In the genomic region with DNA sequence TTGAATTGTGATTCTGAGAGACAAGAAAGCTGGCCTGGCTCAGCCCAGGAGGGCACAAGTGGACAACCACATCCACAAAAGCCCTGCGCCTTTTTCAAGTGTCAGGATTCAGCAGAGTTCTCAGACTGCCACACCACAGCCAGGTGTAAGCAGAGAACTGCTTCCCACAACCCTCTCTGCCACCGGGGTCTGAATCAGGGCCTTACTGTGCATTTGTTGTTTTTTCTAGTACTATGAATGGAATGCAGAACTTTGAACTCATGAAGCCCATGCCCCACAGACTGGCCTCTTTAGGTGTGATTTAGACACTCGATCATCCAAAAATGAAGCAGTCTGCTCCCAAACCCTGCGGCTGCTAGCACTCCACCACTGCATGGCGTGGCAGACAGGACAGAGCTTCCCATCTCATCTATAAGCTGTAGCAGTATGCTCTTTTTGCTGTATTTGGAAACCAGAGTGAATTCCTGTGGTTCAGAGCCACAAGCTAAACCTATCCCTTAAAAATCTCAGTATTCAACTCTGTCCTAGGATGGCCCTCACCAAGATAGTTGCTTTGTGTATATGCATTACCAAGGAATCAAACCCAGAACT, we compare ENCODE assay signal across 20 mouse cellular contexts. TPM values are rescaled to one million over a fixed set of nuclear protein-coding genes. Genes with fewer than 3 reads are reported as not detected.
A peak's percentile ranks its signal among the peaks of the same experiment; 100 is the strongest.
DNase-seq lines count a peak whose midpoint lies in the region; ATAC-seq and TF ChIP-seq lines count a peak whose summit lies in the region.
"Had no signal": no experiment of that assay in that cellular context is flagged by ENCODE, and none has a peak within 500 bp of the region (broad histone marks: within the 10 kb centered on the region; RNA-seq: fewer than 3 reads in every experiment).

No protein-coding gene starts in this region.

- no peak overlapping the region for H3K9ac ChIP-seq in heart, embryonic 11.5 days (ENCODE audit: low read depth, low read length)
- no peak overlapping the region for H3K9ac ChIP-seq in liver, embryonic 12.5 days
- no peak overlapping the region for H3K9ac ChIP-seq in hindbrain, postnatal 0 days (replicated peaks; ENCODE audit: low read length)
- H3K9ac ChIP-seq: limb, embryonic 15.5 days had no signal

- H3K9me3 ChIP-seq in heart, embryonic 11.5 days (replicated peaks; ENCODE audit: control insufficient read depth, low read length): no peaks in the 10 kb centered on the region
- H3K9me3 ChIP-seq in liver, embryonic 12.5 days (replicated peaks): no peaks in the 10 kb centered on the region
- no peaks in the 10 kb centered on the region for H3K9me3 ChIP-seq in hindbrain, postnatal 0 days (ENCODE audit: low read length)
- no peaks in the 10 kb centered on the region for H3K9me3 ChIP-seq in forebrain, embryonic 10.5 days
- H3K9me3 ChIP-seq: limb, embryonic 15.5 days; midbrain, embryonic 10.5 days had no signal

- no peak for ATAC-seq in heart, embryonic 11.5 days (replicated peaks; ENCODE audit: insufficient number of reproducible peaks, low FRiP score, low TSS enrichment)
- ATAC-seq in liver, embryonic 12.5 days: no peak
- no peak for ATAC-seq in hindbrain, postnatal 0 days
- ATAC-seq: forebrain, embryonic 16.5 days had no signal

- no peak overlapping the region for H3K4me2 ChIP-seq in heart, embryonic 11.5 days
- H3K4me2 ChIP-seq in liver, embryonic 12.5 days: no peak overlapping the region
- no peak overlapping the region for H3K4me2 ChIP-seq in hindbrain, postnatal 0 days (ENCODE audit: low read depth, low read length)
- H3K4me2 ChIP-seq: limb, embryonic 15.5 days had no signal

- H3K27me3 ChIP-seq in heart, embryonic 11.5 days (ENCODE audit: control insufficient read depth, insufficient read depth, low read length): 0 out of 2 replicates have a peak, but pooled peaks cover 3% of the 10 kb centered on the region
- H3K27me3 ChIP-seq in liver, embryonic 12.5 days (replicated peaks): peaks cover 8% of the 10 kb centered on the region
- no peaks in the 10 kb centered on the region for H3K27me3 ChIP-seq in hindbrain, postnatal 0 days (ENCODE audit: insufficient read depth, low read length)
- peaks cover 8% of the 10 kb centered on the region for H3K27me3 ChIP-seq in forebrain, embryonic 10.5 days (ENCODE audit: poor library complexity, severe bottlenecking)
- H3K27me3 ChIP-seq: limb, embryonic 15.5 days had no signal

- WGBS in heart, embryonic 11.5 days (ENCODE audit: insufficient replicate concordance): 74% methylated on average over 5 of the region's 5 CpGs
- WGBS in liver, embryonic 12.5 days (ENCODE audit: insufficient replicate concordance): 69% methylated on average over 5 of the region's 5 CpGs
- WGBS in hindbrain, postnatal 0 days: 89% methylated on average over 5 of the region's 5 CpGs
- WGBS in forebrain, embryonic 10.5 days: 89% methylated on average over 5 of the region's 5 CpGs

- H3K4me3 ChIP-seq in heart, embryonic 11.5 days (ENCODE audit: low read depth, low read length): no peak overlapping the region
- no peak overlapping the region for H3K4me3 ChIP-seq in liver, embryonic 12.5 days
- H3K4me3 ChIP-seq in hindbrain, postnatal 0 days (ENCODE audit: low read length): no peak overlapping the region
- H3K4me3 ChIP-seq in forebrain, embryonic 10.5 days: no peak overlapping the region
- H3K4me3 ChIP-seq: erythroblast, embryonic 14.5 days; heart, adult 2 months; limb, embryonic 15.5 days; midbrain, embryonic 10.5 days had no signal

- H3K27ac ChIP-seq in heart, embryonic 11.5 days (ENCODE audit: low read depth, low read length): 0 out of 2 replicates have a peak overlapping the region, but pooled peaks have one; percentile 10
- peak overlapping the region; percentile 32; the same call in 1 of the 2 replicates for H3K27ac ChIP-seq in liver, embryonic 12.5 days
- H3K27ac ChIP-seq in hindbrain, postnatal 0 days: no peak overlapping the region
- H3K27ac ChIP-seq in forebrain, embryonic 10.5 days: no peak overlapping the region
- H3K27ac ChIP-seq: heart, adult 2 months; limb, embryonic 15.5 days; midbrain, embryonic 10.5 days had no signal

- no peak for DNase-seq in heart, postnatal 4 days
- DNase-seq in NIH3T3 (ENCODE audit: low read depth): peak; percentile 28
- DNase-seq in kidney, adult 9 months: peak; percentile 57
- no peak for DNase-seq in B cell, adult 2 months
- DNase-seq in hindbrain, postnatal 0 days (ENCODE audit: low spot score): no peak
- DNase-seq in forebrain, embryonic 10.5 days (ENCODE audit: extremely low spot score, low spot score): no peak
- DNase-seq: cerebellum, adult 2 months; gastrocnemius, postnatal 10 days; heart, adult 2 months; lung, postnatal 10 days; thymus, postnatal 25 days had no signal

- H3K4me1 ChIP-seq in heart, embryonic 11.5 days (ENCODE audit: control insufficient read depth, insufficient read depth, low read length): peaks cover 10% of the 10 kb centered on the region
- peaks cover 33% of the 10 kb centered on the region for H3K4me1 ChIP-seq in liver, embryonic 12.5 days
- no peaks in the 10 kb centered on the region for H3K4me1 ChIP-seq in hindbrain, postnatal 0 days (ENCODE audit: insufficient read depth, low read length)
- peaks cover 5% of the 10 kb centered on the region for H3K4me1 ChIP-seq in forebrain, embryonic 10.5 days
- H3K4me1 ChIP-seq: limb, embryonic 15.5 days had no signal

- no peak for TF ChIP-seq CTCF in hindbrain, postnatal 0 days (IDR thresholded peaks at IDR 0.05; ENCODE audit: low read depth)

- H3K36me3 ChIP-seq in heart, embryonic 11.5 days (ENCODE audit: control insufficient read depth, insufficient read depth, low read length): peaks cover 7% of the 10 kb centered on the region
- H3K36me3 ChIP-seq in liver, embryonic 12.5 days: peaks cover 26% of the 10 kb centered on the region
- peaks cover 21% of the 10 kb centered on the region for H3K36me3 ChIP-seq in hindbrain, postnatal 0 days (ENCODE audit: insufficient read depth, low read length)
- H3K36me3 ChIP-seq in forebrain, embryonic 10.5 days (replicated peaks): peaks cover 41% of the 10 kb centered on the region

RNA-seq across cellular contexts. Expression of gene Fkbp11, which starts 6.1 kb away (rescaled TPM):
- polyA plus RNA-seq in heart, embryonic 11.5 days (2014; fragmentation: Nextera tagmentation; extraction: Ambion mirVana): 20.4 and 21.1 TPM in 2 replicates
- total RNA-seq in heart, postnatal 4 days (2021): 10 to 100 TPM; 11.0 to 12.8 TPM
- polyA plus RNA-seq in liver, embryonic 12.5 days (2016; fragmentation: Nextera tagmentation; extraction: Ambion mirVana): 83.5 and 90.2 TPM in 2 replicates
- total RNA-seq in hindbrain, postnatal 0 days (2014; rRNA removed): 6.4 and 10.6 TPM in 2 replicates
- polyA plus RNA-seq in hindbrain, postnatal 0 days (2015; fragmentation: Nextera tagmentation; extraction: Ambion mirVana): 5.0 and 6.6 TPM in 2 replicates
- polyA plus RNA-seq in forebrain, embryonic 10.5 days (2016; fragmentation: Nextera tagmentation; extraction: Ambion mirVana): 16.7 and 17.1 TPM in 2 replicates

RNA-seq across cellular contexts. Expression of gene Ccdc65, which starts 26.1 kb away (rescaled TPM):
- polyA plus RNA-seq in heart, embryonic 11.5 days (2014; fragmentation: Nextera tagmentation; extraction: Ambion mirVana): 0.23 and 0.37 TPM in 2 replicates
- under 1 TPM; 0.38 to 0.55 TPM for total RNA-seq in heart, postnatal 4 days (2021)
- 0.06 TPM in 1 of 2 replicates, not detected in the other for polyA plus RNA-seq in liver, embryonic 12.5 days (2016; fragmentation: Nextera tagmentation; extraction: Ambion mirVana)
- total RNA-seq in hindbrain, postnatal 0 days (2014; rRNA removed): 2.6 and 3.7 TPM in 2 replicates
- polyA plus RNA-seq in hindbrain, postnatal 0 days (2015; fragmentation: Nextera tagmentation; extraction: Ambion mirVana): 7.7 and 10.4 TPM in 2 replicates
- 0.86 and 0.90 TPM in 2 replicates for polyA plus RNA-seq in forebrain, embryonic 10.5 days (2016; fragmentation: Nextera tagmentation; extraction: Ambion mirVana)
- total RNA-seq: gastrocnemius, postnatal 10 days; neutrophil, adult 5-6 weeks had no signal
- polyA plus RNA-seq: erythroblast, embryonic 14.5 days had no signal

RNA-seq across cellular contexts. Expression of gene Arf3, which starts 28.9 kb away (rescaled TPM):
- 22.8 and 30.7 TPM in 2 replicates for polyA plus RNA-seq in heart, embryonic 11.5 days (2014; fragmentation: Nextera tagmentation; extraction: Ambion mirVana)
- total RNA-seq in heart, postnatal 4 days (2021): 10 to 100 TPM; 40.9 to 43.7 TPM
- polyA plus RNA-seq in liver, embryonic 12.5 days (2016; fragmentation: Nextera tagmentation; extraction: Ambion mirVana): 22.4 TPM in 2 replicates
- total RNA-seq in hindbrain, postnatal 0 days (2014; rRNA removed): 127 TPM in 2 replicates
- polyA plus RNA-seq in hindbrain, postnatal 0 days (2015; fragmentation: Nextera tagmentation; extraction: Ambion mirVana): 80.7 and 92.9 TPM in 2 replicates
- 42.1 and 42.5 TPM in 2 replicates for polyA plus RNA-seq in forebrain, embryonic 10.5 days (2016; fragmentation: Nextera tagmentation; extraction: Ambion mirVana)

RNA-seq across cellular contexts. Expression of gene Wnt10b, which starts 43.9 kb away (rescaled TPM):
- not detected in 2 replicates for polyA plus RNA-seq in heart, embryonic 11.5 days (2014; fragmentation: Nextera tagmentation; extraction: Ambion mirVana)
- under 1 TPM; 0.36 to 0.50 TPM for total RNA-seq in heart, postnatal 4 days (2021)
- not detected in 2 replicates for polyA plus RNA-seq in liver, embryonic 12.5 days (2016; fragmentation: Nextera tagmentation; extraction: Ambion mirVana)
- 1.4 and 4.5 TPM in 2 replicates for total RNA-seq in hindbrain, postnatal 0 days (2014; rRNA removed)
- polyA plus RNA-seq in hindbrain, postnatal 0 days (2015; fragmentation: Nextera tagmentation; extraction: Ambion mirVana): 0.29 TPM in 1 of 2 replicates, not detected in the other
- 0.12 and 0.33 TPM in 2 replicates for polyA plus RNA-seq in forebrain, embryonic 10.5 days (2016; fragmentation: Nextera tagmentation; extraction: Ambion mirVana)
- polyA plus RNA-seq: erythroblast, embryonic 14.5 days; forebrain, embryonic 16.5 days had no signal

RNA-seq across cellular contexts. Expression of gene Wnt1, which starts 55.6 kb away (rescaled TPM):
- not detected in 2 replicates for polyA plus RNA-seq in heart, embryonic 11.5 days (2014; fragmentation: Nextera tagmentation; extraction: Ambion mirVana)
- not detected for total RNA-seq in heart, postnatal 4 days (2021)
- not detected in 2 replicates for polyA plus RNA-seq in liver, embryonic 12.5 days (2016; fragmentation: Nextera tagmentation; extraction: Ambion mirVana)
- 0.05 TPM in 1 of 2 replicates, not detected in the other for total RNA-seq in hindbrain, postnatal 0 days (2014; rRNA removed)
- 0.52 and 0.59 TPM in 2 replicates for polyA plus RNA-seq in hindbrain, postnatal 0 days (2015; fragmentation: Nextera tagmentation; extraction: Ambion mirVana)
- polyA plus RNA-seq in forebrain, embryonic 10.5 days (2016; fragmentation: Nextera tagmentation; extraction: Ambion mirVana): 0.49 and 1.3 TPM in 2 replicates
- total RNA-seq: gastrocnemius, postnatal 10 days; heart, adult 2 months; heart, postnatal 25 days; layer of hippocampus, adult 8-10 months; neutrophil, adult 5-6 weeks had no signal
- polyA plus RNA-seq: cerebellum, adult 2 months; erythroblast, embryonic 14.5 days; heart, adult 2 months had no signal

Comparison
In these comparisons a context has a peak if more than half of its experiments do, and no peak if none do; other contexts are left out.
1. H3K27ac ChIP-seq: peak in heart, embryonic 11.5 days (single experiment) and liver, embryonic 12.5 days (single experiment); none in hindbrain, postnatal 0 days (single experiment) and forebrain, embryonic 10.5 days (single experiment).
2. DNase-seq: peak in NIH3T3 (single experiment) and kidney, adult 9 months (single experiment); none in heart, postnatal 4 days (single experiment), B cell, adult 2 months (0 of 2), hindbrain, postnatal 0 days (single experiment) and forebrain, embryonic 10.5 days (single experiment).